Mouse (Mus musculus): ENCODE data around the gene Pax5.

DNA sequence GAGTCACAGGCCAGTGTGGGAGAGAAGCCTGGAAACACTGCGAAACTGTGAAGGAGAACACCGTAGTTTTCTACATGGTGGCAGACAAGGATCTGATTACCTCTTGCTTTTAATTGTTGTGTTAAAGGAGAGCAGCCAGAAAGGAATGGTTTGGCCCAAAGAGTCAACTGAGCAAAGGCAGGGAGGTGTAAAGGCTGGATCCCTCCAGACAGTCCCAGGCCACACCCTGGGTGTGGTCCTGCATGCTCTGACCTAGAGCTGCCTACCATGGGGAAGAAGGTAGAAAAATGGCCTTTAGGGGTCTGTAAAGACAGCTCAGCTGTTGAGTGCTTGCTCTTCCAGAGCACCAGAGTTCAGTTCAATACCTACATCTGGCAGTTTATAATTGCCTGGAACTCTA is 166.4 kb downstream of the Pax5 start:
- TF ChIP-seq CTCF (IDR thresholded peaks at IDR 0.05; ENCODE audit: borderline replicate concordance, insufficient read depth, low read length), result no peak
- no peak for TF ChIP-seq POLR2A (IDR thresholded peaks at IDR 0.05; ENCODE audit: low read depth, low read length)

All from embryonic fibroblast, embryonic 13.5 days (primary cell).